Mouse (Mus musculus) retina, postnatal 7 days (tissue): ENCODE results near the gene Vmn1r37.
"Not testable (repeated sequence)": the region's sequence is repeated elsewhere in the genome, so short reads cannot be mapped to it uniquely, and the experiment has no call there.

ENCODE experiments used
- DNase-seq: peaks from one replicate; pipeline ENCODE4 v3.0.0-alpha.2; 2012; ENCODE audit warnings: low read depth, low spot score

Vmn1r37 gene

GRCm38 (mm10) chr6:66729082-66729481 is at the start of gene Vmn1r37:
Vmn1r37 (plus strand) TSS chr6:66729382.
- DNase-seq, result not testable (repeated sequence)

GRCm38 (mm10) chr6:66685806-66686205 is 43.4 kb upstream of the Vmn1r37 start, which contains the start of gene Vmn1r35:
Vmn1r35 (minus strand) TSS chr6:66685906.
- no peak for DNase-seq

- DNase-seq, result no peak
Measured at GRCm38 (mm10) chr6:66708901-66709300, 20.3 kb upstream of the Vmn1r37 start.

GRCm38 (mm10) chr6:66713854-66714253 is 15.3 kb upstream of the Vmn1r37 start:
- no peak for DNase-seq

- not testable (repeated sequence) for DNase-seq
Measured at GRCm38 (mm10) chr6:66719068-66719467, 10.1 kb upstream of the Vmn1r37 start, which contains the start of gene Vmn1r36. Vmn1r36 (minus strand) TSS chr6:66719168.

GRCm38 (mm10) chr6:66782527-66782926 is 53.3 kb downstream of the Vmn1r37 start, which contains the start of gene Vmn1r38:
Vmn1r38 (minus strand) TSS chr6:66782627.
- DNase-seq, result not testable (repeated sequence)
